Mouse (Mus musculus) midbrain, embryonic 14.5 days (tissue): ENCODE measurements around the gene Gm28308. TPM values are rescaled to one million over a fixed set of nuclear protein-coding genes. Genes with fewer than 3 reads are reported as not detected.

ENCODE experiments used
- ATAC-seq: fragments of 200-750 bp; cut with Nextera tagmentation; 2 replicates; pipeline ENCODE4 v1.8.0; 2017; ENCODE audit warnings: moderate number of reproducible peaks, moderate library complexity; ENCODE audit not compliant: low FRiP score, low TSS enrichment
- DNase-seq: peaks from one replicate; pipeline ENCODE4 v3.0.0-alpha.2; 2015
- H3K27ac ChIP-seq: fragments of 300-500 bp; sonication (generic); replicated peaks from 2 replicates; pipeline ENCODE4 v1.5.1; 2014; ENCODE audit warnings: mild to moderate bottlenecking, low read depth, low read length, moderate library complexity
- H3K27me3 ChIP-seq: fragments of 300-500 bp; sonication (generic); 2 replicates; pipeline ENCODE4 v1.6.1; 2014; ENCODE audit warnings: low read length, control low read depth, mixed read lengths; ENCODE audit not compliant: control insufficient read depth, insufficient read depth
- H3K36me3 ChIP-seq: fragments of 300-500 bp; sonication (generic); 2 replicates; pipeline ENCODE4 v1.6.1; 2014; ENCODE audit warnings: low read length, control low read depth; ENCODE audit not compliant: control insufficient read depth, insufficient read depth
- H3K4me1 ChIP-seq: fragments of 300-500 bp; sonication (generic); 2 replicates; pipeline ENCODE4 v1.6.1; 2014; ENCODE audit warnings: mild to moderate bottlenecking, antibody characterized with exemption, low read length, control low read depth; ENCODE audit not compliant: control insufficient read depth, insufficient read depth
- H3K4me2 ChIP-seq: fragments of 300-500 bp; sonication (generic); 2 replicates; pipeline ENCODE4 v1.6.1; 2014; ENCODE audit warnings: mild to moderate bottlenecking, low read length, moderate library complexity
- H3K4me3 ChIP-seq: fragments of 300-500 bp; sonication (generic); replicated peaks from 2 replicates; pipeline ENCODE4 v1.5.1; 2014; ENCODE audit warnings: low read depth, low read length
- H3K9ac ChIP-seq: fragments of 300-500 bp; sonication (generic); replicated peaks from 2 replicates; pipeline ENCODE4 v1.6.1; 2014; ENCODE audit warnings: mild to moderate bottlenecking, low read length, moderate library complexity
- H3K9me3 ChIP-seq: fragments of 300-500 bp; sonication (generic); 2 replicates; pipeline ENCODE4 v1.6.1; 2016; ENCODE audit warnings: low read length, control low read depth, mixed read lengths; ENCODE audit not compliant: control insufficient read depth
- whole genome bisulfite sequencing: fragments of 180-500 bp; shearing (Covaris S2); extraction: QIAGEN DNeasy Blood & Tissue Kit; methylation state at CpG from one replicate; pipeline ENCODE4 v1.1.7; 2014; 5-methylcytosine and 5-hydroxymethylcytosine counted together
- polyA plus RNA-seq: library from polyadenylated mRNA; unstranded; fragments of >200 nt; fragmentation: Nextera tagmentation; extraction: Ambion mirVana; gene quantifications from 2 replicates; pipeline ENCODE4 v1.2.1, GENCODE M21; 2014

The Gm28308 gene
- polyA plus RNA-seq, 1 experiment from 2014 or later: not detected

DNA sequence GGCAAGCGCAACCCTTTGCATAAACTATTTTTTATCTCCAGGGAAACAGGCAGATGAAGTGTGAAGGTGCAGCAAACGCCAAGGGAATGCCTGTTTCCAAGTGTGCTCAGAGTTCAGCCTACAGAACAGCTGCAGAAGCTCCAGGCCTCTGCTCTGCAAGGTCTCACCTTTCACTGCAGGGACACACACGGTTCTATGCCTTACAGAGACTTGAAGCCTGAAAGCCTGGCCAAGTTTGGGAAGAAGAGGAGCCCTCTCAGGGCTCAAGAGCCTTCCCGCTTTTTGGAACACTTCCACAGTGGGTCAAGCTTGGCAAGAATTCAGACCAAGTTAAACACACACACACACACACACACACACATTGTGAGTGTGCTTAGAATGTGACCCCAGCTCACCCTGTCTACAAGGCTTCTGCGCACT lies 24.0 kb downstream of the Gm28308 start:
- H3K4me1 ChIP-seq: peaks cover 4% of the 10 kb centered on the region; the same call in 1 of the 2 replicates
- 6% methylated on average over 5 of the region's 5 CpGs for WGBS
- H3K9ac ChIP-seq: no peak overlapping the region
- H3K4me2 ChIP-seq: no peak overlapping the region
- no peak overlapping the region for H3K27ac ChIP-seq
- DNase-seq (no peak), ATAC-seq (no peak)
- H3K36me3 ChIP-seq: no peaks in the 10 kb centered on the region
- H3K4me3 ChIP-seq: no peak overlapping the region
- no peaks in the 10 kb centered on the region for H3K9me3 ChIP-seq
- H3K27me3 ChIP-seq: peaks cover 100% of the 10 kb centered on the region

DNA sequence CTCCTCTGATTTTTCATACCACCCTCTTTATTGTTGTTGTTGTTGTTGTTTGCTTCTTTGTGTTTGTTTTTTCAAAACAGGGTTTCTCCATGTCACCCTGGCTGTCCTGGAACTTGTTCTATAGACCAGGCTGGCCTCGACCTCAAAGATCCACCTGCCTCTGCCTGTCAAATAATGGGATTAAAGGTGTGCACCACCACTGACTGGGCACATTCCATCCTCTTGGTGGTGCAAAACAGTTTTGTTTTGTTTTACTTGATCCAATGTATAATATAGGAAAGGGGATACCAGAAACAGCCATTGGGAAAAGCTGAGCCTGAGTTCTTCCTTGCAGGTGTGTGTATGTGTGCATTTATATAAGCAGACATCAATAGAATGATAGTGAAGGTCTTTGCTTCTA lies 26.6 kb downstream of the Gm28308 start:
- Histone ChIP-seq H3K27ac (no peak overlapping the region), H3K9ac (no peak overlapping the region)
- DNase-seq: no peak

DNA sequence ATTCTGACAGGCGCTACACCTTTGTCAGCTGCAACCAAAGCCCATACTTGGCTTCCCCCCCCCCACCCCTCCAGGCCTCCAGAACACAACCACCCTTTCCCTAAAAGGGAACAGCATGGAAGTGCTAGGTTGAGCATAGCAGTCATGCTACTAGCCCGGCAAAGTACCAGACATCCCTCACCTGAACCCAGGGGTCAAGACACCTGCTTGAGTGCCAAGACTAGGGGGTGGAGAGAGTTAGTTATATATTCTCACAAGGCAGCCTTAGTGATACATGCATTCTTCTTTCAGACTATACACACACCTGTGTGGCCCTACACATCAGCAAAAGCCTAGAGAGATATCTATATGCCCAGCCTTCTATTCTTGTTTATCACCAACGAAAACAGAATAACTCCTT lies 27.3 kb downstream of the Gm28308 start:
- H3K27me3 ChIP-seq: peaks cover 100% of the 10 kb centered on the region
- no peak overlapping the region for H3K9ac ChIP-seq
- no peaks in the 10 kb centered on the region for H3K4me1 ChIP-seq
- H3K27ac ChIP-seq: no peak overlapping the region
- no peaks in the 10 kb centered on the region for H3K36me3 ChIP-seq
- H3K9me3 ChIP-seq: no peaks in the 10 kb centered on the region
- H3K4me3 ChIP-seq: no peak overlapping the region
- DNase-seq (no peak), ATAC-seq (no peak)
- 12% methylated on average over 3 of the region's 3 CpGs for WGBS
- H3K4me2 ChIP-seq: no peak overlapping the region

More for the DNA sequence above, 26.6 kb downstream of the Gm28308 start:
- Histone ChIP-seq H3K9me3 (no peaks in the 10 kb centered on the region), H3K4me2 (no peak overlapping the region), H3K4me1 (no peaks in the 10 kb centered on the region), H3K4me3 (no peak overlapping the region), H3K27me3 (peaks cover 100% of the 10 kb centered on the region), H3K36me3 (no peaks in the 10 kb centered on the region)
- WGBS: 2% methylated on average over 1 of the region's 1 CpGs
- no peak for ATAC-seq

DNA sequence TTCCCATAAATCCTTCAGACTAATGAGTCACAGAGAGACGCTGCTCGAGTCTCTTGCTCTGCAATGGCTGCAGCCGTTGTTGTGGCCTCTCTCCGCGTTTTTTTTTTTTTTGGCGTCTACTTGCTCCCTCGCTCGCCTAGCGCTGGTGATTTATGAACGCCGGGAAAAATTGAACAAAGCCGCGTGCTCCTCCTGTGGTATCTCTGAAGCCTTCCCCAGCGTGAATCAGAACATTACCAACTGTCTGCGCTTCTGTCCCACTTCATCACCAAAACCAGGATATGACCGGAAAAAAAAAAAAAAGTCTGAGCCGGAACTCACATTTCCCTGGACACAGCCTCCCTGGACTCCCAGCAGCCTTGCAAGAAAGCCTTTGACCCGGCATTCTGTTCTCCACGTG lies 27.9 kb downstream of the Gm28308 start:
- ATAC-seq (no peak), DNase-seq (no peak)
- H3K36me3 ChIP-seq: no peaks in the 10 kb centered on the region
- no peaks in the 10 kb centered on the region for H3K9me3 ChIP-seq
- no peak overlapping the region for H3K9ac ChIP-seq
- under 1% methylated on average over 19 of the region's 19 CpGs for WGBS
- no peak overlapping the region for H3K4me3 ChIP-seq
- H3K4me2 ChIP-seq: no peak overlapping the region
- no peaks in the 10 kb centered on the region for H3K4me1 ChIP-seq
- H3K27ac ChIP-seq: no peak overlapping the region
- H3K27me3 ChIP-seq: peaks cover 100% of the 10 kb centered on the region

DNA sequence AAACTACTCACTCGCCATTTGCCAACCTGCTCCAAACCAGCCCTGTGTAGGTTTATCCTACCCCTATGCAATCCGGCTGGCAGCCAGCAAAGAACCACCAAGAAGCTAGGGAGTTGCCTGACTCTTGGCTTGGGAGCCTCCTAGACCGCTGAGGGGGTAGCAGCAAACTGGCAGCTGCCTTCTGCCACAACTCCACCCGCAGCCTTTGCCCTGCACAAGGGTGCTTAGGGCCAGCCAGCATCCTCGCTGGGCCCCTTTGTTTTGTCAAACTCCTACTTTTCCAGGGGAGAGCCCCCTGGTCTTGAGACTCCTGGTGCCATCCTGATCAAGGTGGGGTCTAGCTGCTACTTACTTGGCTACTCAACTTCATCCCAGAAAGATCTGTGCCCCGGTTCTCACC lies 28.5 kb downstream of the Gm28308 start:
- WGBS: 0% methylated on average over 6 of the region's 6 CpGs
- no peaks in the 10 kb centered on the region for H3K36me3 ChIP-seq
- no peaks in the 10 kb centered on the region for H3K9me3 ChIP-seq
- H3K27ac ChIP-seq: no peak overlapping the region
- ATAC-seq (no peak), DNase-seq (no peak)
- no peak overlapping the region for H3K4me3 ChIP-seq
- peaks cover 100% of the 10 kb centered on the region for H3K27me3 ChIP-seq
- H3K9ac ChIP-seq: no peak overlapping the region
- no peaks in the 10 kb centered on the region for H3K4me1 ChIP-seq
- H3K4me2 ChIP-seq: no peak overlapping the region

DNA sequence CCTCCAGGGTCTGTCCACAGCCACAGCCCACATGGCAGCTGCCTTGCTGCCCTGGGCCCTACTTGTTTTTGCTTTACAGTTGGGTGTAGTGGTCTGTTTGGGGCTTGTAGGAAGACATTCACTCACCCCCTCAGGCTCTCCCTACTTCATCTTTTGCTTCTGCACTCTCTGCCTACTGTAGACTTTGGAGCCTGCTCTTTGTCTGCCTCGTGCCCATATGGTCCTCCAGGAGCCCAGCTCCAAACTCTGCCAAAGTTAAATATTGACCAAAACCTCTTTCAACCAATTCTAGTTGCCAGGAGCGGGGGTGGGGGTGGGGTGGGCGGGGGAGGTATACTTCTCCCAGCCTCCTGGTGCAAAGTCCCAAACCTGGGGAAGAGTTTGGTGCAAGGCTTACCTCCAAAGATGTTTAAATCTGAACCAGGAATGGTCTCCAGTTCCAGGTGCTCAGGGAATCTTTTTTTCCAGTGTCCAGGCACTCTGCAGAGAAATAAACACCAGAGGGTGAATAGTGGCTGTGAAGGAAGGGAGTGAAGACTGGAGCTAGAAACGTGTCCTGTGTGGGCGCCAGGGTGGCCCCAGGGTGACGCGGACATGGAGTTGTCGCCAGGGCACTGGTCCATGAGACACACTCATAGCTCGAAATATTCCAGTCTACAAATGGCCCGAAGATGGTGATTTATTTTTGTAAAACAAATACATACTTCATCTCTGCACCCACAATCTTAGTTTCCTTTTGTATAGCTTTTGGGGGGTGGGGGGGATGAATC lies 29.6 kb downstream of the Gm28308 start:
- Histone ChIP-seq H3K9ac (no peak overlapping the region), H3K4me1 (no peaks in the 10 kb centered on the region), H3K4me3 (no peak overlapping the region), H3K4me2 (no peak overlapping the region), H3K27me3 (peaks cover 100% of the 10 kb centered on the region), H3K36me3 (no peaks in the 10 kb centered on the region), H3K9me3 (no peaks in the 10 kb centered on the region), H3K27ac (no peak overlapping the region)
- DNase-seq: no peak
- 9% methylated on average over 10 of the region's 10 CpGs for WGBS
- ATAC-seq: no peak

DNA sequence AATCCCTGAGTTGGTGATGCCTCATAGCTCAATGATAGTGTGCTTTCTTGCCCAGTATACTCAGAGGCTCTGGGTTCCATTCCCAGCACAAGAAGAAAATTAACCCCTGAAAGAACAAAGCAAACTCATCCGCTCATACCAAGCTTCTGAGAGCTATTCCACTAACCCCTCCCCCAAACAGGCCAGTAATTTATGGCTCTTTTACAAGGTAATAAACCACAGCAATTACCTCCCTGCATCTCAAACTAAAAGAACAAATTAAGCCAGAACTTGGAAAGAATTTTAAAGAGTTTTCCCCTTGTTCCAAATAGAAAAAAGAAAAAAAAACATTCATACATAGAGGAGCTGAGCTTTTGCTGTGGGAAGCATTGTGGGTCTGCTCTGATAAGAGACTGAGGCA lies 30.3 kb downstream of the Gm28308 start:
- Histone ChIP-seq H3K36me3 (no peaks in the 10 kb centered on the region), H3K4me1 (no peaks in the 10 kb centered on the region), H3K9ac (no peak overlapping the region), H3K27me3 (peaks cover 100% of the 10 kb centered on the region), H3K4me2 (no peak overlapping the region), H3K4me3 (no peak overlapping the region), H3K27ac (no peak overlapping the region), H3K9me3 (no peaks in the 10 kb centered on the region)
- WGBS: 0% methylated on average over 1 of the region's 1 CpGs
- DNase-seq (no peak), ATAC-seq (no peak)

DNA sequence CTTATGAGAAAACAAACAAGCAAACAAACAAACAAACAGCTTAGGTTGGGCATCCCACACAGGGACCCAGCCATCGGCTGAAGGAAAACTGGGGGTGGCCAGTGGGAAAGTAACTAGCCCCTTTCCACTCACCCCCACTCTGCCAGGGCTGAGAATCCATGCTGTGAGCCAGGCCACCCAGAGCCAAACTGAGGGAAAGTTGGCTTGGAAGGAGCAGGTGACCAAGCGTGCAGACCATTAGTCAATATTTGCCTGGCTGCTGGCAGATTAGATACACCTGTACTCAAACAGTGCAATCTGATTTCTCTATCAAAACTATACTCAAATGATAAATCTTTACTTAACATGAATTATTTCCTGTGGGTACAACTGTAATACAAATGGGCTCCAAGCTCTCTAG lies 31.1 kb downstream of the Gm28308 start:
- H3K4me2 ChIP-seq: no peak overlapping the region
- 23% methylated on average over 2 of the region's 2 CpGs for WGBS

DNA sequence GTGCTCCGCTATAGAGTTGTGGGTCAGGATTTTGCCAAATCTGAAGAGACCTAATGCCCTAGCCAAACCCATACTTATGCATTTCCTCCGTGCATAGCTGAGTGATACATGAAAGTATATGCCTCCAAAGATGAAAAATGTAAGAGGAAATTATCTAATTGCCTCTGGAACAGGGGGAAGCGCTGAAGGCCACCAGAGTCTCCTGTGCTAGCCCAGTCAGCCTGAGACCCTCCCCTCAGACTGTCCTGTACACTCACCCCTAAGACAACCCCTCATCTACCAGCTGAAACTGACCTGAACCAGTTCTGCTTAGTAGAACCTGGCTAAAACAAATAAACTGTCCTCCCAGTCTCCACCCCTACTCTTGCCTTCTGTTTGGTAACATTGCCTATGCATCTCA lies 32.4 kb downstream of the Gm28308 start:
- no peaks in the 10 kb centered on the region for H3K4me1 ChIP-seq
- DNase-seq: no peak
- H3K27me3 ChIP-seq: peaks cover 100% of the 10 kb centered on the region
- no peak overlapping the region for H3K9ac ChIP-seq
- ATAC-seq: no peak
- H3K4me2 ChIP-seq: no peak overlapping the region
- no peaks in the 10 kb centered on the region for H3K9me3 ChIP-seq
- H3K4me3 ChIP-seq: no peak overlapping the region
- H3K36me3 ChIP-seq: no peaks in the 10 kb centered on the region
- 7% methylated on average over 3 of the region's 3 CpGs for WGBS
- no peak overlapping the region for H3K27ac ChIP-seq

More for the DNA sequence above, 31.1 kb downstream of the Gm28308 start:
- peaks cover 100% of the 10 kb centered on the region for H3K27me3 ChIP-seq
- no peaks in the 10 kb centered on the region for H3K4me1 ChIP-seq
- no peak overlapping the region for H3K9ac ChIP-seq
- no peak overlapping the region for H3K27ac ChIP-seq
- DNase-seq (no peak), ATAC-seq (no peak)
- H3K9me3 ChIP-seq: no peaks in the 10 kb centered on the region
- no peak overlapping the region for H3K4me3 ChIP-seq
- H3K36me3 ChIP-seq: no peaks in the 10 kb centered on the region
